Mouse (Mus musculus) heart, postnatal 36 days (tissue): Measurements from ENCODE around the gene Zbtb7b. TPM values are rescaled to one million over a fixed set of nuclear protein-coding genes. Genes with fewer than 3 reads are reported as not detected.

Experiments
- DNase-seq, 2 experiments: peaks; one replicate each; pipeline ENCODE4 v3.0.0; 2021 to 2022
- intact Hi-C: fragments of 180-260 bp; cut with DNase I; formaldehyde crosslinking; loops from one replicate; pipeline ENCODE4 v1.15.1; 2025
- total RNA-seq, 2 experiments: library from RNA; stranded (reverse); gene quantifications; 2 replicates each; pipeline ENCODE4 v1.2.3; 2021

Gene Zbtb7b
- total RNA-seq, 2 experiments from 2014 or later, result 20.8 to 23.5 TPM

DNA sequence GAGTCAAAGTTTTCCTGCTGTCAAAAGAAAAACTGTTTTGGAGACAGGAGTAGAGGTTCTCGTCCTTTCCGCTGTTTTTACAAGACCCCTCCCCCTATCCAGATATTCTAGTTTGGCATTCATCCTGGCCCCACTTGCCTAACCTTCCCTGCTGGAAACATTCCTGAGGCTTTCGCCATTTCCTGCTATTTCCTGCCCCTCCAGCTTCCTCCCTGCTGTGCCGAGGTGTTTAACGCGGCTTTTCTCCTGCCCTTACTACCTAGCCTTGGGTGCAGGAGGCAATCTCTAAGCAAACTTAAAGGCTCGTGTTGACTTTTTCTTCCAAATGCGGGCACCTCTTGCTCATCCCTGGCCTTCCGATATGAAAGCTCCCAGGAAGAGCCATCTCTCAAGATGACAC lies 25.0 kb upstream of the Zbtb7b start:
- DNase-seq, result peak; percentile 63 to 77
- intact Hi-C loops, result no loop called here

DNA sequence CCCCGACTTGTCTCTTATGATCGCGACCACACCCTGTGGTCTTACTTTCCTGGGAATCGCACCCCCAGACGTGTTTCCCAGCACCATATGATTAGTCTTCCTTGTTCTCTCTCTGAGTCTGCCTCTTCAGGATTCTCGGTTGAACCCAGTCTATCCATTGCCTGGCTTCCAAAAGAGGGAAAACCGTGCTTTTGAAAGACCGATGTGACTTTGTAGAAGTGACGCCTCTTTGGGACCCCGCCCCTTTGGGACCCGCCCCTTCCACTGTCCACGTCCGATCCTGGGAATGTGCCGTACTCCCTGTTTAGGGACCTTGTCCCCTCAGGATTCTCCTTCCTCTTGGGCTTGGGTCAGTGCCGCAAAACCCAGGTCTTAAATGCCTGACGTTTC lies 24.3 kb upstream of the Zbtb7b start:
- peak; percentile 79 to 80 for DNase-seq
- intact Hi-C loops, result no loop called here

DNA sequence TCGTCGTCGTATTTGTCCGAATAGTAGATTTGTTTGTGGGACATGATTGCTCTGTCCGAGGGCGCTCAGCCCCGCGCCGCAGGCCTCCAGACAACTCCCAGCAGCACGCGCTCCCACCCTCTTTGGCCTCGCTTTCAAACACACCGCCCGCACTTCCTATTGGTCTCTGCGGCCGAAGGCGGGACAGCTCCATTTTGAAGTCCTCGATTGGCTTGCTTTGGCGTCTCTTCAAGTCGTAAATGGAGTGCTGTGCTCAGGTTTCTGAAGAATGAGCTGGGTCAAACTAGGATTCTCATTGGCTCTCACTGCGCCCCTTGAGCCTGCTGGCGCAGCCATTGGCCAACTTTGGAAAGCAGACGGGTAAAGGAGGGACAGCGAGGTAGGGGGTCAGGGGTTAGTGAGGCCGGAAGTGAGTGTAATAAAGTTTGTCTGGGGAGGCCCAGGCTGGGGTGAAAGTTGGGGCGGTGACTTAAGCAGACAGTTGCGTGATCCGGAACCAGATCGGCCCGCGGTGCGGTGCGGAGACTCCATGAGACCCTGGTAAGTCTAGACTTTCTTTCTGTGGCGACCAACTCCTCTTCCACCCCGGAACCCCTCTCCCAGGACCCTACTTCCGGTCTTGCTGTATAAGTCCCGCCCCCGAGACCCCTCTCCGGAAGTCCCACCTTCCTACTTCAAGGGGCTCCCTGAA lies 23.7 kb upstream of the Zbtb7b start, which contains the start of the genes Cks1b and Shc1:
Cks1b (minus strand) TSS at position 214 of the 691 bp plus-strand sequence.
Shc1 (plus strand) TSS at position 274 of the 691 bp plus-strand sequence.
- intact Hi-C loops, result no loop called here
- peak; percentile 90 to 91 for DNase-seq

DNA sequence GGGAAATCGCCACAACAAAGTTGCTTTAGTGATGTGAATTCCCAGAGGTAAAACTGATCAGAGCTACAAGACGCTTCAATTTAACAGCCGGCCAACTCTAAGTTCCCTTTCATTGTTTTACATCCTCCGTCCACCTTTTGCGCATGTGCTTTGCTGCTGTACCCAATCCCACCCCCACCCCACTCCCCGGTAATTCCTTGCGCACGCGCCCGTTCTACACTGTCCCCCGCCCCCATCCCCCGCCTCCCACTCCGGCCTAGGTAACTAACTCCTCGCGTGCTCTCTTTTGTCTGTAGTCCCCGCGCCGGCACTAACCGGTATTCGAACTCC lies 23.2 kb upstream of the Zbtb7b start:
- intact Hi-C loops, result no loop called here
- DNase-seq, result no peak

DNA sequence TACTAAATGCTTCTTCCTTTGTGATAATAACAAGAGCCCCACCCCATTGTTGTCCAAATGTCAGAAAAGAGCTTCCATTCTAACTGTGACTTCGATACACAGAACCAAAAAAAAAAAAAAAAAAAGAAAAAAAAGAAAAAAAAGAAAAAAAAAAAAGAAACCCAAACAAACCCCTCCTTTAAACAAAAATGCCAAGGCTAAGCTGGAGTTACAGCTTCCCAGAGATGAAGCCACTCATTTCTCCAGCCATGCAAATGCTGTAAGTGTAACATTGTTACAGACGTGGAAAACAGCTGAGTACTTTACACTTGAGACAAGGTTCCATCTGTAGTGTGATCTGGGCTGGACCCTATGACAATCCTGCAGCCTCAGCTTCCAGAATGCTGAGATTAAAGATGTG lies 22.6 kb upstream of the Zbtb7b start:
- DNase-seq, result no peak
- intact Hi-C loops, result no loop called here

DNA sequence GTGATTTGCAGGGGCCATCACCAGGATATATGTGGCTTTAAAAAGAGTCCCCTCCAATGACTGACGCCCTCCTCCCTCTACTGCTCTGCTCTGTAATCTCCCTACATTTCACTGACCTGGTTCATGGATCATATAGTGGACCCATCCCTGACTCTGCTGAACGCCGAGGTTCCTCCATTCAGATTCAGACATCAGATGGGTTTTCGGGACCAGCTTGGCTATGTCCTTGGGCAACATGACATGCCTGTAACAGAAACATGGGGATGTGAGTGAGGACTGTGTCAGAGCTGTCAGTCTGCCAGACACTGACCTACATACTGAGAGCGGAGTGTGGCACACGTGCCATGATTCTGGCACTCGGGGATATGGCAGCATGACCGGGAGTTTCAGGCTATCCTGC lies 21.6 kb upstream of the Zbtb7b start:
- intact Hi-C loops, result no loop called here
- DNase-seq, result no peak

DNA sequence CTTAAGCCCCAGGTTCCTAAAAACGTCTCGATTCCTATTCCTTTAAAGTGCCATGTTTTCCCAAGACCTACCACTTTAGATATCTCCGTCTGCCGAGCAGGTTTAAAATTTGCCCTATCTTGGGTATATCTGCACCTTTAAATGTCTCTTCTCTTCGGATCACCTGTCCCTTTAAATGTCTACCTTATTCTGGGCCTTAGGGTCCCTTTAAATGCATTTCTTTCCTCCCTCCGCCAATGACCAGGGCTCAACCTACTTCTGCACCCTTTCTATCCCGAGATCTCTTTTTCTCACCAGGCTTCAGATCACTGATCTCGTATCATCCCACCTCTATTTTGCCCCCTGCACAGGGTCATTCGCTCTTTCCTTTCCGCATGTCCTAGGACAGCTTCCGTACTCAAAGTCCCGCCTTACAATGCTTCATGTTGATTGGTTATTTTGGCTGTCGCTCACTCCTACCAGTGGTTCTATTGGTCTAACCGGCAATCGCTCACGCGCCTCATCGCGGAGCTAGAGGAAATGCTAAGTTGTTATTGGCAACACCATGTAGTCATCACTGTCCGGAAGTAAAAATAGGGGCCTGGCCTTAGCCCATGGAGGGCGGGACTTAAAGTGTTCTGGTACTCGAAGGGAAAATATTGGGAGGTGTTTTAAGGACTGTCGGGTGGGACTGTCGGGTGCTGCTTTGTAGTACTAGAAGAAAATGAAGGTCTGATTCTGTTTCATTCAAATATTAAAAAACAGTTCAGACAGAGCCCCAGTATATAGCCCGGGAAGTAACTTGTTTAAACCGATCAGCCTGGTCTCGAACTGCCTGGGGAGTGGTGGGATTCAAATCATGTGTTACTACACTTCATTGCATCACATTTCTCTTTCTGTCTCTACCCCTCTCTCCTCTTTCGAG lies 17.2 kb upstream of the Zbtb7b start, which contains the start of gene Flad1:
Flad1 (minus strand) TSS at position 381 of the 904 bp plus-strand sequence.
- intact Hi-C loops, result loop anchor here (2.0 kb wide), 1 partner anchor 15 kb away; no protein-coding TSS in a partner anchor

DNA sequence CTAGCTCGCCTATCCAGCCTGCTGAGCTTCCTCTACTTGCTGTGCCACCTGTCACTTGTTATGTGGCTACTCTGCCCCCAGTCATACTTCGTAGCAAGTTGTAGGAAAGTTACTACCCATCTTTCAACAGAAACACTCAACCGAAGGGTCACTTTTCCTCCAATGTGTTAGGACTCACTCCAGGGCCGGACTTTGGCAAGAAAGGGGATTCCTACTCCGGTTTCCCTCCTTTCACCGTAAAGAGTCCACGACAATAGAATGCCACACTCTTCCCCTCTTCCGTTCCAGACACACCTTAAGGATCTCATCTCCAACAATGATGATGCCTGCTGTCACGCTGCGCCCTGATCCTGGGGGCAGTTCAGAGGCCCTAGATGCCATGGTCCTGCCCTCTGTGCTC lies 16.3 kb upstream of the Zbtb7b start:
- intact Hi-C loops, result loop anchor here (2.0 kb wide), 1 partner anchor 14 kb away; no protein-coding TSS in a partner anchor

More for the DNA sequence above, 17.2 kb upstream of the Zbtb7b start, which contains the start of gene Flad1:
- peak; percentile 100 for DNase-seq

DNA sequence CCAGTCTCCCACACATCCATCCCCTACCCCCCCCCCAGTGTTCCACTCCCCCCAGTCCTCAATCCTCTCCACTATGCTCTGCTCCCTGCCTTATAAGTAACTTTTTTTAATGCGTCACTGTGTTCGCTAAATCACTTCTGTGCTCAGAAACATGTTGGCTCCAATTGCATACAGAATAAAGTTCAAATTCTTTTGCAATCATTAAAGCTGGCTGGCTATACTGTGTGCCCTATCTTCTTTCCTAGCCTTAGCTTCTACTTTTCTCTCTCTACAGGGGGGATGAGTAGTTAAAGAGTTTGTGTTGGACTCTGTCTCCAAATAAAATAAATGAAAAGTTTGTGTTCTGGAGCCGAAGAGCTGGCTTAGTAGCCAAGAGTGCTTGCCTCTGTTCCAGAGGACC lies 15.1 kb upstream of the Zbtb7b start:
- no peak for DNase-seq
- intact Hi-C loops, result loop anchor here (2.0 kb wide), 1 partner anchor 13 kb away; no protein-coding TSS in a partner anchor

More for the DNA sequence above, 16.3 kb upstream of the Zbtb7b start:
- DNase-seq, result no peak

DNA sequence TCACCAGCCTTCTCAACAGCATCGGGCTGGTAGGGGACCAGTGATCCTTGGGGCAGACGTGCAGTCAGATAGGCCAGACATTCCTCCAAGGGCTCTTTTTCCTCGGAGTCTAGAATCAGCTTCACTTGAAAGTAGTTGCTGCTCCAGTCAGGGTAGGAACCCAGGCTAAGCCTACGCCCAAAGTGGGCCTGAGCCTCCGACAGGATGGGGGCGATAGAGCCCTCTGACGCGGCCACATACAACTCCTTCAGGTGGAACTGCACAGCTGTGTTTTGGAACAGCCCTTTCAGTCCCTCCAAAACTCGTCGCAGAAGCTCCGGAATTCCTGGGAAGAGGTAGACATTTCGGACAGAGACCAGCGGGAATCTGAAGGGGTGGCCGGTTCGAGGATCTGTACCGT lies 13.9 kb upstream of the Zbtb7b start:
- intact Hi-C loops, result no loop called here
- DNase-seq, result no peak

DNA sequence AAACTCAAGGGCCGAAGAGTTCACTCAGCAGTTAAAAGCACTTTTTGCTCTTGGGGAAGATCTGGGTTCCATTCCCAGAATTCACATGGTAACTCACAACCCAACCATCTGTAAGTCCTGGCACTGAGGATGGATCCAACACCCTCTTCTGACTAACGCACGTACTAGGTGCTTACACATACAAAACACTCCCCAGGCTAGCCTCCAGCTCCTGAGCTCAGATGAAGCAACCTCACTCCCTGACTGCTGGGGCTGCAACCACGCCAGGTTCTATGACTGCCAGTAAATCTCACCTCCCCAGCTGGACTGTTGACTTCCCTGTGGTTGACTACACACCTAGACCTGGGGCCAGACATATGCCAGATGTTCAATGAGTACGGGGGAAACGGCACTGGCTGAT lies 12.3 kb upstream of the Zbtb7b start:
- DNase-seq, result no peak
- intact Hi-C loops, result no loop called here

DNA sequence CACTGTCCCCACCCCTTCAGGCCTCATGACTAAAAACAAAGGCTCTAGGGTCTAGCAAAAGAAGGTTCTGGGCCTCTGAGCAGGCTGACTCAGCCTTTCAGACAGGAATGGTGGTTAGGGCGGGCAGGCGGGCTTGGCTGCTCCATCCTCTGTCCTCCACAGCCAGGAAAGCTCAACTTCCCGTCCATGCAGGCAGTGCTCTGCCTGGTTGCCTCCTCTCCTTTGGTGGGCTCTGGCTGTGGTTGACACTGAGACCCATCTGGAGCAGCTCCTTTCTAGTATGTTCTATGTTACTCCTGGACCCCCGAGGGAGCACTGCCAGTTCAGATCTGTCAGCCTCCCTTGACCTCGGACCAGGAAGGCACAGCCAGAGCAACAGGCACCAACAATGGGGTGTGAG lies 8.1 kb upstream of the Zbtb7b start, which contains the start of gene Lenep:
Lenep (minus strand) TSS at position 101 of the 400 bp plus-strand sequence.
- DNase-seq, result no peak
- intact Hi-C loops, result no loop called here

DNA sequence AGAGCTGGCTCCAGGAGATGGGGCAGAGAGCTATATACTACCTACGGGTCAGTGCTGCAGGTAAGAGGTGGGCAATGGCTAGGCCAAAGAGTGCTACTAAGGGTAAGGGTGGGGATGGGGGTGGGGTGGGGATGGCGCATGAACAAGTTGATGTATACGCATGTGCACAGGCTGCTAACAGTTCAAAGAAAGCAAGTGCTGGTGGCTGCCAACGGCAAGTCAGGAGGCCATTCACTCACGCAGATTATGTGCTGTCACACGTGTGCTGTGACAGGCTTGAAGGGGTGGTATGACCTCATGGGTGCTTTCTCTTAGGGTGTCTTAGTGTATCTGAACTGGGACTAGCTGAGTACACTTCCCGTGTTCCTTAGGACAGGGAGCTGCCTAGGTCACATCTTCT lies 6.8 kb upstream of the Zbtb7b start:
- intact Hi-C loops, result no loop called here
- DNase-seq, result no peak

DNA sequence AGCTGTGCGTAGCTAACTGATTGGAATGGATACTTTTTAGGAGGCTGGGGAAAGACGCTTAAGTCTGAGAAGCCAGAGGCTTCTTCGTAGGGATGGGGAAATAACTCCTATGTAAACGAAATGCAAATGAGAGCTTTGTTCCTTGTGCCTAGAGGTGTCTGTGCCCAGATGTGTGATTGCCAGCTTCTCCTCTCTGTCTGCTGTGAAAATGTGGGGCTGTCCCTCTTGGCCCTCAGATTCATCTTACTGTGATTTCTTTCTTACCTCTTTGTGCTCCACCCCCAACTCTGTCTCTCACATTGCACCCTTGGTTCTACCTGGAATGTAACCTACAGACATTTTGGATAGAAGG lies 2.1 kb upstream of the Zbtb7b start:
- intact Hi-C loops, result loop anchor here (2.0 to 5.0 kb wide), 3 partner anchors 14 to 91 kb away; partner anchors contain the start of gene Flad1
- no peak for DNase-seq

DNA sequence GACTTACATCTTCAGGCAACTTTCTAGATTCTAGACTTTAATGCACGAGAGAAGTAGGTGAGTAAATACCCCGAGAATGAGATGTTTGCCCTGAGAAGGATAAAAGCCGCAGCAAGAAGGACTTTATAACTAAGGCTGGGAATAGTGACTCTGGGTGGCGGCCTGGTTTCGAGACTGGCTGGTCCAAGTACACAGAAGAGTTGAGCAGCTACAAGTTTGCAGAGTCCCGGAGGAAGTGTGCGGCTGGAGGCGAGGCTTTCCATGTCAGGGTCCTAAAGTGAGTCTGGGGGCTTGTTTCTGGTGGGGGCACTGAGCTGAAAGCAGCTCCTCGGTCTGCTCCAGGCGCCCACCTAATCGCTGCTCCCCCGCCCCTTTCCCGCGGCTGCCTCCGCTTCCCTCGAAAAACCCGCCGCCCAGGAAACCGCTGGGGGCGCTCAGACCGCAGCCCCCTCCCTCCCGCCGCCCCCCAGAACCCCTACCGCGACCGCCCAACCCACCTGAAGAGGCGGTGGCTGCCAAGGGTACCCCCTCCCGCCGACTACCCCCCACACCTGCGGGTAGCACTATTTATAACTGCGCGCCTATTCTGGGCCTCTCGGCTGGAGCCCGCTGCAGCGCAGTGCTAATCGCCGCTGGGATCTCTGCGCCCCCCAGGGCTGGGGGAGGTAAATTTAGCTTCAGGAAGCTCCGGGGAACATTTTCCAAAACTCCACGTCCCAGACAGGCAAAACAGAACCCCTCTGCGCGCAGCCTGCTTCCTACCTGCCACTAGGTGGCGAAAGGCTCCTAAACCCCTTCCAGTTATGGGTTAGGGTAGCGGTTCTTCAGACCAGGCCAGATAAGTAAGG lies 1.5 kb upstream of the Zbtb7b start:
- intact Hi-C loops, result loop anchor here (2.0 to 5.0 kb wide), 4 partner anchors 15 to 91 kb away; partner anchors contain the start of genes Adam15 and Flad1
- peak; percentile 72 to 81 for DNase-seq

DNA sequence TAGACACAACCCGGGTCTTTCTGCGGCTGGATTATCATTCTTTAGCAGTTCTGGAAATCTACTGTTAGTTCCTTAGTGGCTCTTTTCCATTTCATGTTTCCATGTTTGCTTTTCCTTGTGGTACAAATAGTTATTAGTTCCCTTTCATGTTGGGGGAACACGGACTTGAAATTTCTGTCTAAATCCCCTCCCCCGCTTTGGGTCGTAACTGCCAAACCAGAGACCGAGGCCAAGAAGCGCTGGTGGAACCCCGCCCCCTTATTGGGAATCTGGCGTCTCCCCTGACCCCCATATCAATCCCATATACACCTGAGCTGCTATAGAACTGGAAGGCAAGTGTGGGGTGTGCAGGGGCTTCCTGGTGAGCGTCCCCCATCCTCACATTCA lies 836 bp upstream of the Zbtb7b start:
- DNase-seq, result no peak
- intact Hi-C loops, result loop anchor here (2.0 to 5.0 kb wide), 3 partner anchors 47 to 92 kb away; partner anchors contain the start of gene Adam15

DNA sequence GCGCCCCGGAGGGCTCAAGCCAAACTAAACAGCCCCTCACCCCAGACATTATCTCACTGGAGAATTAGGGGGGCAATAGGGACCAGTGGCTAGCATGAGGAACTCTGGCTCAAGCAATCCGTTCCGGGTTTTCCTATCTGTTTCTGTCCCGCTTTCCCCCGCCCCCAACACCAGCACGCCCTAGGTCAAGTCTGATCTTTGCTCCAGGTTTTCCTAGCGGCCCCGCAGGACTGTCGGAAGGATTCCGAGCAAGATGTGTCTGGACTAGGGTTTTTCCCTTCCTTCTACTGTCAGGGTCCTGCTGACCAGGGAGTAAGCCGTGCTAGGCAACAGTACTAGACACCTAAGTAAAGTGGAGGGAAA lies 299 bp upstream of the Zbtb7b start:
- intact Hi-C loops, result loop anchor here (2.0 to 5.0 kb wide), 3 partner anchors 46 to 92 kb away; partner anchors contain the start of gene Adam15
- DNase-seq, result peak in 1 of 2 experiments; percentile 78

DNA sequence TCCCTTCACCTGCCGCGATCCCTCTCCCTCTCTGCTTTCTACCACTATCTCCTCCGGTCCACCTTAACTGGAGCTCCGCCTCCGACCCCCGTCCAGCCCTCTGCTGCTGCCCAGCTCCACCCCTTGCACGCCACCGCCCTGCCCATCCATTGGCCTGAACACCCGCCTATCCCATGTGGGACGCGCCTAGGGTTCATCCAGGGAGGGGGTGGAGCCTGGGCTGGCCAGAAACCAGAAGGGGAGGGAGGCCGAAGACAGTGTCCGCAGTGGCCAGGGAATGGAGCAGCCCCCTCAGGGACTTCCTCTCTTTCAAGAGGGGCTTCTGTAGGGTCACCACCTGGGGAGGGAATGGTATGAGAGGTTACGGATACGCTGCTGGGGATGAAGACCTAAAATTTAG lies 971 bp downstream of the Zbtb7b start:
- peak; percentile 98 for DNase-seq
- intact Hi-C loops, result loop anchor here (2.0 kb wide), 2 partner anchors 15 to 45 kb away; partner anchors contain the start of gene Adam15

DNA sequence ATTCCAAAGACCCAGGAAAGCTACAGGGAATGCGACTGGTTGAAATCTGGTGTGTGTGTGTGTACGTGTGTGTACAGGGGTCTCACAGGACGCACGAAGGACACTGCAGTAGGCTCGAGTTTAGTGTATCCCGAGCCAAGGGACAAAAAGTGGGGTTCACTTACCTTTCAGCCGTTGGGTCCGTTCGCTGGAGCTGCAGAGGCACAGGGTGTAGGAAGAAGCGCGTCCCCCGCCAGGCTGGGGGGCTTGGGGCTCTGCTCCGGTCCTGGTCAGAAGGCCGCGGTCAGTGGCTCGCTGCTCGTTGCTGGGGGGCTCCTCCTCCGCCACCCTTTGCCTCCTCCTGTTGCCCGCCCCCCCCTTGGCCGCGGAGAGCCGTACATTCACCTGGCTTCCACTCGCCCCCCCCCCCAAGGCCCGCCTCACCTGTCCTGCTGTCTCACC lies 1.7 kb downstream of the Zbtb7b start:
- peak; percentile 45 to 57 for DNase-seq
- intact Hi-C loops, result loop anchor here (2.0 kb wide), 1 partner anchor 14 kb away; no protein-coding TSS in a partner anchor
